Mouse (Mus musculus) B cell, adult (primary cell): Measurements from ENCODE around the gene Pgk2. TPM values are rescaled to one million over a fixed set of nuclear protein-coding genes. Genes with fewer than 3 reads are reported as not detected.

Experiments
- total RNA-seq: library from RNA; stranded (reverse); gene quantifications from 4 replicates; pipeline ENCODE4 v1.2.4, GENCODE M21; 2023; ENCODE audit not compliant: inconsistent age

The Pgk2 gene
- total RNA-seq = not detected in 4 replicates

GRCm38 (mm10) chr17:40208540-40208939 is at the start of gene Pgk2:
Pgk2 (minus strand) TSS chr17:40208640.

GRCm38 (mm10) chr17:40242135-40242534 is 33.7 kb upstream of the Pgk2 start, which contains the start of gene Crisp3:
Crisp3 (minus strand) TSS chr17:40242288.

Other genes starting within 250 kb of the Pgk2 start
- gene AC192777.2, start 113.2 kb downstream of the Pgk2 start, total RNA-seq = not detected in 4 replicates
- 0.96 to 3.8 TPM (median 2.7 TPM) in 4 replicates for gene Crisp3, start 33.6 kb upstream of the Pgk2 start, total RNA-seq
- gene Crisp1, start 110.6 kb upstream of the Pgk2 start, total RNA-seq = not detected in 4 replicates